Mouse (Mus musculus) monocyte, adult 59 days (primary cell): ENCODE results near the gene Trir. TPM values are rescaled to one million over a fixed set of nuclear protein-coding genes. Genes with fewer than 3 reads are reported as not detected.

Experiments
- total RNA-seq, 2 experiments: library from RNA; stranded (reverse); gene quantifications; one replicate each; pipeline ENCODE4 v1.2.4; 2023

Gene Trir
- total RNA-seq: 100 to 1,000 TPM; 154 to 166 TPM

GRCm38 (mm10) chr8:85026670-85027515 lies at the start of gene Trir:
Gene Trir (plus strand): TSS chr8:85026823.

DNA sequence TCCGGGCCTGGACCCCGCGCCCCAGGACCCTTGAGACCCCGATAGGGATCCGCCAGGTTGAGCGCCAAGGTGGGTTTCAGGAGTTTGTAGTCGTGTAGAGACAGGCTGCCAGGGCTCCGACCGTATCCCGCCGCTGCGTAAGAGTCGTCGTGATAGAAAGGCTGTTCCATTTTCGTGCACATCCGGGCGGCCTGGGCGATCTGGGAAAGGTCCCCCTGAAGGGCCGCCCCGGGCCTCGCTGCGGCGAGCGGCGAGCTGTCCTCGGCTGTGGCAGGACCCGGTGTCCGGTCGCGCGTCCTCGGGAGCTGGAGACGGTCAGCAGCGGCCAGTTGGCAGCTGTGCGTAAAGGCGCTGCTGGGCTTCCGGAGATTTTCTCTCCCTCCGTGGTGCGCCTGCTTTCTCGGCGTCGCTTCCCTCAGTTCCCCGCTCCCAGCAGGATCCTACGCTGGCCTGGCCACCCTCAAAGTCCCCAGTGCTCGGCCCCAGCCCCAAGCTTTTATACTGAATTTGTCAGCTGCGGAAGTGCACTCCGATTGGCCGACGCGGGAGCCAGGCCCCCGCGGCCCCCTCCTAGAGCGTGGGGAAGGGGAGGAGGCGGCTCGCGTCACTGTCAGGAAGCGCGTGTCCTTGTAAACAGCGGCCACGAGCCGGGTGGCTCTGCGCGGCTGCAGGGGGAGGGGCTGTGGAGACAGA lies 48.2 kb upstream of the Trir start, which contains the start of gene Junb:
TSS of gene Junb (minus strand) at position 471 of the 693 bp plus-strand sequence.

GRCm38 (mm10) chr8:84990349-84990748 lies 36.3 kb upstream of the Trir start, which contains the start of gene Hook2:
Gene Hook2 (plus strand): TSS chr8:84990603.

DNA sequence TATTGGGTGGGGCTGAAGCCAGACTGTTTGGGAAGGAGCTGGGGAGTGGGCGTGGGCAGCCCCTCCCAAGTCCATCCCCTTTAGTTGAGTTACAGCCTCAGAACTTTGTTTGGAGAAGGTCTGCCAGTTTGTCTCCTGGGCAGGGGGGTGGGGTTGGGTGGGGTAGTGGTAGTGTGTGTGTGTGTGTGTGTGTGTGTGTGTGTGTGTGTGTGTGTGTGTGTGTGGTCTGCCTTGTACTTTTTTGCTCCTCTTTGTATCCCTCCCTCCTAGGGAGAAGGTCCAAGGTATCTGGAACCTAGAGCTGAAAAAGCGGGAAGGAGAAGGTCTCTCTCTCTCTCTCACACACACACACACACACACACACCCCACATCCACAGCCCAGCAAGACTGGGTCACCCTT lies 12.2 kb upstream of the Trir start, which contains the start of gene Best2:
TSS of gene Best2 (minus strand) at position 101 of the 400 bp plus-strand sequence.

GRCm38 (mm10) chr8:85025098-85025932 lies 1.3 kb upstream of the Trir start, which contains the start of gene Asna1:
Gene Asna1 (minus strand): TSS chr8:85025281.

DNA sequence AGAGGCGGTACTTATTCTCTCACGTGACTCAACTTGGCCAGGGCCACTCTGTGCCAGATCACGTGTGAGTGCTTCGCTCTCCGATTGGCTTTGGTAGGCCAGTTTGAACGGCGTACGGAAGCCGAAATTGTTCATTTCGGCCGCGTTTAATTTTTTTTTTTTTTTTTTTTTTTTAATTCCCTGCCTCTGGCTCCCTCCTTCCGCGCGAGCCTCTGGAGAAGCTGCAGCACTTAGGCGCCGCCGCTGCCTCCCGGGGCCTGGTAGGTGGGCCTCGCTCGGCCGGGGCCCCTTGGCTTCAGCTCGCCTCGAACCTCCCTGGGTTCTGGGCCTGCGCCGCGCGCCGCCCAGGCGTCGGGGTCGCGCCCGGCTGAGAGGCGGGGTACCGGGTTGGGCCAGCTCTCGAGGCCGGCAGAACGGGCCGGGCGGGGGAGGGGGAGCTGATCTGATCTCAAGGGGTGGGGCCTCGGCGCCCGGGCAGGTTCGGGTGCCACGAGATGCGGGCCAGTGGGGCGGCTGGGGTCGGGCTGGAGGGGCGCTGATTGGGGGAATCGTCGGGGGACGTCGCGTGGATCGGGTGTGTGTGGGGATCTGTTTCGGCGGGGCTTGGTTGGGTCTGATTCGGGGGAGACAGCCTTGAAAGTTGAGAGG lies 10.2 kb downstream of the Trir start, which contains the start of gene Tnpo2:
TSS of gene Tnpo2 (plus strand) at position 198 of the 648 bp plus-strand sequence.

GRCm38 (mm10) chr8:85059879-85060616 lies 33.4 kb downstream of the Trir start, which contains the start of gene Fbxw9:
Gene Fbxw9 (plus strand): TSS chr8:85060055.

GRCm38 (mm10) chr8:85067982-85068381 lies 41.4 kb downstream of the Trir start, which contains the start of gene Gm5741:
Gene Gm5741 (minus strand): TSS chr8:85067982.

DNA sequence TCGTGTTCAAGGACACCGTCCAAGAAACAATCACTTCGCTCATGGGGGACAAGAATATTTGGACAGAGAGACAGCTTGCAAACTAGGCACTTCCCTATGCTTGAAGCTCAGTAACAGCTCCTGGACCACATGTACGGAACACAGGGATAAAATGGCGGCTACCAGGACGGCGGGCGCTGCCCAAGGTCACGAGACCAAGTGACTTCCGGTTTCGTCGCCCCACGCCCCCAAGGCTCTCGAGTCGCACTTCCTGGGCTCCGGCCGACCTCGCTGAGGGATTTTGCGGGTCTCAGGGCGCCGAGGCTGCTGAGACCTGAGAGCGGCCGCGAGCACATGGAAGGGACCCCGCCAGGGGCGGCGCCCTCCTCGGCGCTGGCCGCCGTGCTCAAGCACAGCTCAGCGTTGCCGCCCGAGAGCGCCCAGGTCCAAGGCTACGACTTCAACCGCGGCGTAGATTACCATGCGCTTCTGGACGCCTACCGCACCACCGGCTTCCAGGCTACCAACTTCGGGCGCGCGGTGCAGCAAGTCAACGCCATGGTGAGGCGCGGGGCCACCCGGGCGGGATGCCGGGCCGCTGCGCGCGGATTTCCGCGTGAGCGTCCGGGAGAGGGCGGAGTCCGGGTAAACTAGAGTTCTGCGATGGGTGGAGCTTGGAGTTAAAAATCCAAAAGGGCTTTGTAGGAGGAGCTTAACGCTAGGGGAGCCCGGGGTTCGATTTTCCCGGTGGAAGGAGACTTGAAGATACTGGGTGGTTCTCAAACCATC lies 45.1 kb downstream of the Trir start, which contains the start of gene Dhps:
TSS of gene Dhps (plus strand) at position 244 of the 768 bp plus-strand sequence.

Other genes starting within 250 kb of the Trir start
- gene Nfix, start 226.5 kb upstream of the Trir start, total RNA-seq: 10 to 100 TPM; 63.7 to 72.8 TPM
- 1 to 10 TPM; 2.0 to 3.1 TPM for gene Dand5, start 204.0 kb upstream of the Trir start, total RNA-seq
- 10 to 100 TPM in 1 of 2 experiments, 1 to 10 TPM in 1; 8.9 to 10.1 TPM for gene Gadd45gip1, start 195.3 kb upstream of the Trir start, total RNA-seq
- gene Rad23a, start 186.2 kb upstream of the Trir start, total RNA-seq: 10 to 100 TPM; 52.4 to 52.7 TPM
- 100 to 1,000 TPM; 632 to 634 TPM for gene Calr, start 179.9 kb upstream of the Trir start, total RNA-seq
- 10 to 100 TPM; 43.6 to 47.8 TPM for gene Farsa, start 169.8 kb upstream of the Trir start, total RNA-seq
- gene Syce2, start 154.7 kb upstream of the Trir start, total RNA-seq: 1 to 10 TPM; 4.1 to 5.1 TPM
- gene Gcdh, start 132.9 kb upstream of the Trir start, total RNA-seq: 1 to 10 TPM; 7.1 to 9.3 TPM
- gene Klf1, start 124.9 kb upstream of the Trir start, total RNA-seq: not detected
- 10 to 100 TPM; 61.0 to 66.0 TPM for gene Dnase2a, start 118.3 kb upstream of the Trir start, total RNA-seq
- gene Mast1, start 89.5 kb upstream of the Trir start, total RNA-seq: under 1 TPM; 0.29 to 0.33 TPM
- gene Rtbdn, start 79.8 kb upstream of the Trir start, total RNA-seq: not detected
- gene Gm49661, start 57.4 kb upstream of the Trir start, total RNA-seq: not detected
- gene Prdx2, start 57.2 kb upstream of the Trir start, total RNA-seq: 100 to 1,000 TPM; 104 to 107 TPM
- 10 to 100 TPM; 28.9 to 32.3 TPM for gene Rnaseh2a, start 57.1 kb upstream of the Trir start, total RNA-seq
- gene Junb, start 48.1 kb upstream of the Trir start, total RNA-seq: 1,000 to 10,000 TPM; 1,590 to 1,695 TPM
- 1 to 10 TPM; 2.8 to 3.2 TPM for gene Hook2, start 36.2 kb upstream of the Trir start, total RNA-seq
- not detected for gene Best2, start 12.3 kb upstream of the Trir start, total RNA-seq
- gene Asna1, start 1.5 kb upstream of the Trir start, total RNA-seq: 10 to 100 TPM; 65.2 to 76.3 TPM
- 10 to 100 TPM; 37.3 to 54.7 TPM for gene Tnpo2, start 10.1 kb downstream of the Trir start, total RNA-seq
- gene Fbxw9, start 33.2 kb downstream of the Trir start, total RNA-seq: 1 to 10 TPM; 4.2 to 6.3 TPM
- gene Gm5741, start 41.2 kb downstream of the Trir start, total RNA-seq: not detected
- gene Dhps, start 44.9 kb downstream of the Trir start, total RNA-seq: 10 to 100 TPM; 55.7 to 74.6 TPM
- 10 to 100 TPM; 53.5 to 54.8 TPM for gene Wdr83os, start 53.9 kb downstream of the Trir start, total RNA-seq
- gene Wdr83, start 54.5 kb downstream of the Trir start, total RNA-seq: 10 to 100 TPM in 1 of 2 experiments, 1 to 10 TPM in 1; 8.9 to 14.2 TPM
- 100 to 1,000 TPM; 386 to 392 TPM for gene Man2b1, start 56.4 kb downstream of the Trir start, total RNA-seq
- 1 to 10 TPM in 1 of 2 experiments, under 1 TPM in 1; 0.39 to 1.0 TPM for gene Zfp791, start 96.3 kb downstream of the Trir start, total RNA-seq
- gene Cks1brt, start 125.1 kb downstream of the Trir start, total RNA-seq: not detected
- not detected for gene Olfr371, start 199.2 kb downstream of the Trir start, total RNA-seq